Mouse (Mus musculus): ENCODE data around the gene Ifi27l2a.

- no peak for TF ChIP-seq CTCF (IDR thresholded peaks at IDR 0.05; ENCODE audit: extremely low read depth, insufficient read length, insufficient replicate concordance, low read depth, low read length)
- no peak for TF ChIP-seq POLR2A (IDR thresholded peaks at IDR 0.05; ENCODE audit: low read depth, low read length)
Measured at GRCm38 (mm10) chr12:103487750-103488149, 44.3 kb upstream of the Ifi27l2a start.
